Mouse (Mus musculus) kidney, adult 2 months (tissue): Measurements from ENCODE around the gene Eya2.

Experiments
- CTCF ChIP-seq: fragments of 200-500 bp; conservative IDR thresholded peaks from 2 replicates; pipeline ENCODE4 v1.5.1; 2011; ENCODE audit warnings: low read depth, mild to moderate bottlenecking, control low read depth, low read length, moderate library complexity, mixed read lengths; ENCODE audit not compliant: insufficient read depth, insufficient read length
- POLR2A ChIP-seq: fragments of 200-500 bp; IDR thresholded peaks from one replicate; pipeline ENCODE4 v1.6.1; 2011; ENCODE audit warnings: low read depth, low read length, control low read depth

GRCm38 (mm10) chr2:165644057-165644456 lies 49.2 kb downstream of the Eya2 start:
- no peak for TF ChIP-seq POLR2A
- no peak for TF ChIP-seq CTCF
